Mouse (Mus musculus): ENCODE results near the gene Mesp1.

- TF ChIP-seq CHD1 (IDR thresholded peaks at IDR 0.05; ENCODE audit: low read depth, low read length) (no peak), ETS1 (IDR thresholded peaks at IDR 0.05; ENCODE audit: low read depth, low read length) (no peak), USF1 (IDR thresholded peaks at IDR 0.05; ENCODE audit: low read depth, low read length) (no peak), ELF1 (IDR thresholded peaks at IDR 0.05; ENCODE audit: low read depth, low read length) (no peak), MAZ (IDR thresholded peaks at IDR 0.05; ENCODE audit: low read depth, low read length) (no peak), TAL1 (IDR thresholded peaks at IDR 0.05; ENCODE audit: low read length) (no peak), CTCF (IDR thresholded peaks at IDR 0.05 in 2 of 3, conservative IDR thresholded peaks at IDR 0.05 in 1 of 3; ENCODE audit: control insufficient read depth in 1 of 3, insufficient read depth in 1 of 3, low read depth in 2 of 3, low read length in 3 of 3, poor library complexity in 1 of 3, severe bottlenecking in 1 of 3) (no peak), E2F4 (IDR thresholded peaks at IDR 0.05; ENCODE audit: borderline replicate concordance, low read depth, low read length) (no peak), POLR2A (IDR thresholded peaks at IDR 0.05; ENCODE audit: control insufficient read depth in 1 of 2, insufficient read depth in 1 of 2, low read depth in 1 of 2, low read length in 2 of 2, poor library complexity in 1 of 2) (no peak), MAFK (IDR thresholded peaks at IDR 0.05; ENCODE audit: borderline replicate concordance, low read depth, low read length) (no peak)
These were observed 24.7 kb upstream of the Mesp1 start for GRCm38 (mm10) chr7:79818321-79818720.
